9 mouse cellular contexts compared by ENCODE assay signal in genomic region chr19:47320331-47320668, GRCm38 (mm10).
DNase-seq lines count a peak whose midpoint lies in the region; ATAC-seq and TF ChIP-seq lines count a peak whose summit lies in the region.
"Had no signal": no experiment of that assay in that cellular context is flagged by ENCODE, and none has a peak within 500 bp of the region (broad histone marks: within the 10 kb centered on the region; RNA-seq: fewer than 3 reads in every experiment).

No protein-coding gene starts in this region.

- H3K4me3 ChIP-seq in forebrain, embryonic 12.5 days (replicated peaks) = no peak overlapping the region
- no peak overlapping the region for H3K4me3 ChIP-seq in forebrain, postnatal 0 days (ENCODE audit: low read depth, low read length)
- H3K4me3 ChIP-seq in heart, embryonic 13.5 days = peak overlapping the region; percentile 30
- H3K4me3 ChIP-seq in limb, embryonic 15.5 days = peak overlapping the region; percentile 28
- H3K4me3 ChIP-seq in stomach, postnatal 0 days (ENCODE audit: low read depth, low read length) = no peak overlapping the region

- H3K4me2 ChIP-seq in forebrain, embryonic 12.5 days = no peak overlapping the region
- no peak overlapping the region for H3K4me2 ChIP-seq in forebrain, postnatal 0 days (ENCODE audit: low read depth)
- peak overlapping the region; percentile 57 for H3K4me2 ChIP-seq in heart, embryonic 13.5 days
- peak overlapping the region; percentile 33 for H3K4me2 ChIP-seq in limb, embryonic 15.5 days
- H3K4me2 ChIP-seq in stomach, postnatal 0 days (replicated peaks; ENCODE audit: low read depth) = peak overlapping the region; percentile 35; the same call in 1 of the 2 replicates

- no peak overlapping the region; the same call in 1 of the 2 replicates for H3K9ac ChIP-seq in forebrain, embryonic 12.5 days
- H3K9ac ChIP-seq in forebrain, postnatal 0 days = no peak overlapping the region
- H3K9ac ChIP-seq in heart, embryonic 13.5 days = peak overlapping the region; percentile 69
- no peak overlapping the region for H3K9ac ChIP-seq in limb, embryonic 15.5 days
- H3K9ac ChIP-seq in stomach, postnatal 0 days (ENCODE audit: low read length) = peak overlapping the region; percentile 51

- H3K9me3 ChIP-seq in forebrain, embryonic 12.5 days = no peaks in the 10 kb centered on the region
- no peaks in the 10 kb centered on the region for H3K9me3 ChIP-seq in forebrain, postnatal 0 days (ENCODE audit: low read length)
- no peaks in the 10 kb centered on the region for H3K9me3 ChIP-seq in heart, embryonic 13.5 days
- H3K9me3 ChIP-seq in limb, embryonic 15.5 days = no peaks in the 10 kb centered on the region
- no peaks in the 10 kb centered on the region for H3K9me3 ChIP-seq in stomach, postnatal 0 days (ENCODE audit: control insufficient read depth, low read length)

- 25% methylated on average over 8 of the region's 8 CpGs for WGBS in forebrain, embryonic 12.5 days
- WGBS in forebrain, postnatal 0 days = 49% methylated on average over 8 of the region's 8 CpGs
- 21% methylated on average over 8 of the region's 8 CpGs for WGBS in heart, embryonic 13.5 days
- WGBS in limb, embryonic 15.5 days = 12% methylated on average over 8 of the region's 8 CpGs
- WGBS in stomach, postnatal 0 days = 18% methylated on average over 8 of the region's 8 CpGs

- H3K27ac ChIP-seq in forebrain, embryonic 12.5 days = 0 out of 2 replicates have a peak overlapping the region, but pooled peaks have one; percentile 31
- no peak overlapping the region for H3K27ac ChIP-seq in forebrain, postnatal 0 days (ENCODE audit: low read depth, low read length)
- H3K27ac ChIP-seq in heart, embryonic 13.5 days (replicated peaks) = peak overlapping the region; percentile 69
- H3K27ac ChIP-seq in limb, embryonic 15.5 days = peak overlapping the region; percentile 96
- peak overlapping the region; percentile 71 for H3K27ac ChIP-seq in stomach, postnatal 0 days (replicated peaks)

- peaks cover 6% of the 10 kb centered on the region; the same call in 1 of the 2 replicates for H3K27me3 ChIP-seq in forebrain, embryonic 12.5 days
- no peaks in the 10 kb centered on the region for H3K27me3 ChIP-seq in forebrain, postnatal 0 days (ENCODE audit: insufficient read depth, low read length)
- no peaks in the 10 kb centered on the region for H3K27me3 ChIP-seq in heart, embryonic 13.5 days (replicated peaks)
- H3K27me3 ChIP-seq in limb, embryonic 15.5 days = no peaks in the 10 kb centered on the region
- no peaks in the 10 kb centered on the region for H3K27me3 ChIP-seq in stomach, postnatal 0 days (ENCODE audit: control insufficient read depth, insufficient read depth, low read length)
- H3K27me3 ChIP-seq: CH12.LX had no signal

- no peak for TF ChIP-seq EP300 in stomach, postnatal 0 days (optimal IDR thresholded peaks at IDR 0.05)

- ATAC-seq in forebrain, embryonic 12.5 days (ENCODE audit: low FRiP score) = no peak; the same call in 1 of the 2 replicates
- ATAC-seq in forebrain, postnatal 0 days = no peak
- 0 out of 2 replicates have a peak, but pooled peaks have one; percentile 29 for ATAC-seq in heart, embryonic 13.5 days (ENCODE audit: extremely low read depth, insufficient number of reproducible peaks, low FRiP score, low TSS enrichment)
- 0 out of 2 replicates have a peak, but pooled peaks have one; percentile 25 for ATAC-seq in limb, embryonic 15.5 days (ENCODE audit: insufficient number of reproducible peaks, low FRiP score, low TSS enrichment, low read depth)
- no peak for ATAC-seq in stomach, postnatal 0 days (ENCODE audit: low FRiP score, low TSS enrichment)

- no peak for DNase-seq in forebrain, postnatal 0 days
- DNase-seq in Muller cell, postnatal 12 days (ENCODE audit: inconsistent ontology term) = peak; percentile 83
- peak; percentile 65 for DNase-seq in stomach, postnatal 0 days (ENCODE audit: low spot score)
- DNase-seq in layer of hippocampus, postnatal 36 days = no peak
- no peak for DNase-seq in layer of hippocampus, adult 18-20 months (ENCODE audit: low spot score in 2 of 2)

- no peaks in the 10 kb centered on the region for H3K36me3 ChIP-seq in forebrain, embryonic 12.5 days (replicated peaks)
- H3K36me3 ChIP-seq in forebrain, postnatal 0 days (ENCODE audit: insufficient read depth) = no peaks in the 10 kb centered on the region
- 0 out of 2 replicates have a peak, but pooled peaks cover 2% of the 10 kb centered on the region for H3K36me3 ChIP-seq in heart, embryonic 13.5 days
- no peaks in the 10 kb centered on the region for H3K36me3 ChIP-seq in limb, embryonic 15.5 days
- H3K36me3 ChIP-seq in stomach, postnatal 0 days (ENCODE audit: control insufficient read depth, insufficient read depth, low read length) = no peaks in the 10 kb centered on the region

- H3K4me1 ChIP-seq in forebrain, embryonic 12.5 days = peaks cover 38% of the 10 kb centered on the region
- 0 out of 2 replicates have a peak, but pooled peaks cover 3% of the 10 kb centered on the region for H3K4me1 ChIP-seq in forebrain, postnatal 0 days (ENCODE audit: insufficient read depth)
- H3K4me1 ChIP-seq in heart, embryonic 13.5 days = peaks cover 76% of the 10 kb centered on the region
- peaks cover 89% of the 10 kb centered on the region for H3K4me1 ChIP-seq in limb, embryonic 15.5 days
- H3K4me1 ChIP-seq in stomach, postnatal 0 days (replicated peaks; ENCODE audit: control insufficient read depth, insufficient read depth) = peaks cover 26% of the 10 kb centered on the region

- TF ChIP-seq CTCF in forebrain, postnatal 0 days (IDR thresholded peaks at IDR 0.05; ENCODE audit: low read depth) = no peak
- TF ChIP-seq CTCF in stomach, postnatal 0 days (IDR thresholded peaks at IDR 0.05; ENCODE audit: low read depth) = no peak

Comparison
In these comparisons a context has a peak if more than half of its experiments do, and no peak if none do; other contexts are left out.
1. ATAC-seq: peak in heart, embryonic 13.5 days (single experiment) and limb, embryonic 15.5 days (single experiment); none in forebrain, embryonic 12.5 days (single experiment), forebrain, postnatal 0 days (single experiment) and stomach, postnatal 0 days (single experiment).
2. H3K4me2 ChIP-seq: peak in heart, embryonic 13.5 days (single experiment), limb, embryonic 15.5 days (single experiment) and stomach, postnatal 0 days (single experiment); none in forebrain, embryonic 12.5 days (single experiment) and forebrain, postnatal 0 days (single experiment).
3. H3K4me3 ChIP-seq: peak in heart, embryonic 13.5 days (single experiment) and limb, embryonic 15.5 days (single experiment); none in forebrain, embryonic 12.5 days (single experiment), forebrain, postnatal 0 days (single experiment) and stomach, postnatal 0 days (single experiment).
4. H3K9ac ChIP-seq: peak in heart, embryonic 13.5 days (single experiment) and stomach, postnatal 0 days (single experiment); none in forebrain, embryonic 12.5 days (single experiment), forebrain, postnatal 0 days (single experiment) and limb, embryonic 15.5 days (single experiment).
5. DNase-seq: peak in Muller cell, postnatal 12 days (single experiment) and stomach, postnatal 0 days (single experiment); none in forebrain, postnatal 0 days (single experiment), layer of hippocampus, postnatal 36 days (0 of 2) and layer of hippocampus, adult 18-20 months (0 of 2).